Mouse (Mus musculus): ENCODE results near the gene Adig. TPM values are rescaled to one million over a fixed set of nuclear protein-coding genes. Genes with fewer than 3 reads are reported as not detected.

Gene Adig
- polyA plus RNA-seq, 2 experiments: not detected

DNA sequence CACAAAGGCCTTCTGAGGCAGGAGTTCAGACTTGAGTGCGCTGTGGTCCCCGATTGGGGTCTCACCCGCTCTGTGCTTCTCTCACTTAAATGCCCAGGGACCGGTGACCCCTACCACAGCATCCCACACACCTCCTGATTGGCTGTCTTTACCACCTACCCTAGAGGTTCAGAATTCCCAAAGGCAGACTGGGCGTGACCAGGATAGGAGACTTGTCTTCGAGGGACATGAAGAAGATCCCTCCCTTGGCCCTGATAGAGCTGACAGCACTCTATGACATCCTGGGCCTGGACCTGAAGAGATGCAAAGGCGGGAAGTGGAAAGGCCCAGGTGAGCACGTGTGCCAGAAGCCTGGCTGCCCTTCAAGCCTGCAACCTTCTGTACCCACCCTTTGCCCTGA is 32.1 kb downstream of the Adig start:
- no peak overlapping the region for H3K27ac ChIP-seq
- no peak for ATAC-seq (ENCODE audit: insufficient read depth)
- TF ChIP-seq EP300 (IDR thresholded peaks at IDR 0.05; ENCODE audit: low read depth) (no peak), CTCF (IDR thresholded peaks at IDR 0.05; ENCODE audit: low read depth) (no peak)
- H3K4me3 ChIP-seq (ENCODE audit: insufficient read depth in 1 of 2, low read depth in 2 of 2, low read length in 2 of 2): no peak overlapping the region
- no peak overlapping the region for H3K4me2 ChIP-seq (ENCODE audit: low read depth)
- H3K27me3 ChIP-seq (ENCODE audit: control insufficient read depth, insufficient read depth, low read length): no peaks in the 10 kb centered on the region
- H3K9ac ChIP-seq (replicated peaks): no peak overlapping the region
- no peaks in the 10 kb centered on the region for H3K9me3 ChIP-seq (ENCODE audit: control insufficient read depth, low read length)
- DNase-seq (ENCODE audit: low read depth in 3 of 3, low spot score in 3 of 3): no peak
- no peaks in the 10 kb centered on the region for H3K36me3 ChIP-seq (replicated peaks; ENCODE audit: control insufficient read depth, insufficient read depth, low read depth)
- 57% methylated on average over 8 of the region's 8 CpGs for WGBS (ENCODE audit: insufficient replicate concordance)
- no peaks in the 10 kb centered on the region for H3K4me1 ChIP-seq (replicated peaks; ENCODE audit: control insufficient read depth in 2 of 2, insufficient read depth in 2 of 2, low read length in 1 of 2)

DNA sequence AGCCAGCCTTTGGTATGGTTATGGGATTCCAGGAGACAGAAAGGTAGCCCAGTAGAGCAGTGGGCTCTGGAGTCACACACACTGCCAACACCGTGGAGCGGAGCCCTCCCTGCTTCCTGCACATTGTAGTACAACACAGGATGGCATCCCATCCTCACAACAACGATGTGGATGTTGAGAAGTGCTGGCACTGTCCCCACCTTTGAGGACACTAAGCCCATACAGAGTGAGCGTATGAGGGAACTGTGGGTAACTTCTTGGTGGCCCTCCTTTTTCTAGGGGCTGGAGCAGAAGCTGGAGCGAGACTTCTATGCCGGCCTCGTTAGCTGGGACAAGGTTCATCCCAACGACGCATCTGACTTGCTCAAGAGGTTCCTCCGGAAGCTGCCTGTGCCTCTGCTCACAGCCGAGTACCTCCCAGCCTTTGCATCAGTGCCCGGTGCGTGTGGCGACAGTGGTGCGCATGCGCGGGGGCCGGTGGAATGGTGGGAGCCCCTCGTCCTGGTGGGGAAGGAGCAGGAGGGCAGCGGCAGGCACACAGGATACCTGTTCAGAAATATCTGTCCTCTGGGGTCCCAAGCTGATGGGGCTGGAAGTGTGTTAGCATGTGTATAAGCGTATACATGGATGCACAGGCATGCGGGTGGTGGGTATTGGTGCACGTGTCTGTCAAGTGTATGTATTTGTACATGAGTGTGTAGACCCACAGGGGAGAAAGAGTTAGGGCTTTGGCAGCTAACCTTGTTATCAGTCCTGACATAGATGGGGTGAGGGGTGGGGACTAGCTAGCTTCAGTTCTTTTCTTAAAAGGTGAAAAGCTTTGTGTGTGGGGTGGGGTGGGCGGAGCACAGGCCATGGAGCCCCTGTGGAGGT is 37.3 kb downstream of the Adig start:
- H3K4me3 ChIP-seq (ENCODE audit: insufficient read depth in 1 of 2, low read depth in 2 of 2, low read length in 2 of 2): no peak overlapping the region
- DNase-seq (ENCODE audit: low read depth in 3 of 3, low spot score in 3 of 3): no peak
- no peaks in the 10 kb centered on the region for H3K27me3 ChIP-seq (ENCODE audit: control insufficient read depth, insufficient read depth, low read length)
- no peaks in the 10 kb centered on the region for H3K4me1 ChIP-seq (replicated peaks; ENCODE audit: control insufficient read depth in 2 of 2, insufficient read depth in 2 of 2, low read length in 1 of 2)
- H3K36me3 ChIP-seq (replicated peaks; ENCODE audit: control insufficient read depth, insufficient read depth, low read depth): no peaks in the 10 kb centered on the region
- H3K4me2 ChIP-seq (ENCODE audit: low read depth): no peak overlapping the region
- H3K9me3 ChIP-seq (ENCODE audit: control insufficient read depth, low read length): no peaks in the 10 kb centered on the region
- no peak overlapping the region for H3K9ac ChIP-seq (replicated peaks)
- no peak for TF ChIP-seq EP300 (IDR thresholded peaks at IDR 0.05; ENCODE audit: low read depth)
- no peak for TF ChIP-seq CTCF (IDR thresholded peaks at IDR 0.05; ENCODE audit: low read depth)
- WGBS (ENCODE audit: insufficient replicate concordance): 40% methylated on average over 24 of the region's 24 CpGs
- no peak for ATAC-seq (ENCODE audit: insufficient read depth)
- H3K27ac ChIP-seq: no peak overlapping the region

DNA sequence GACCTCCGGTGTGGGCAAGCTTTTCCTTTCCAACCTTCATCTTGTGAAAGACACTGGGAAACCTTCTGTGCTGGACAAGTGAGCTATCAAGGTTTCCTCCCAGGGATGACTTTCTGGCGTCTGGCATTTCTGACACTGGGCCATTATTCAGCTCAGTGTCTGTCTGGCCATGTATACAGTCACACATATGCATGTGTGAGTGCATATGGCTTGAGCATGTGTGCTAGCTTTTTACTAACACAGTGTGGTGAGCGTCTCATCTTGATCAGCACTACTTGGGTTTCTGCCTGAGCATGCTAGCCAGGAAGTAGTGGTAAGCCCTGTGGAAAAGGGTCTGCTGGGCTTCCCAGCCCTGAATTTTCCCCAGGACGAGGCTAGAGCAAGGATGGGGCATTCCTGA is 38.9 kb downstream of the Adig start:
- ATAC-seq (ENCODE audit: insufficient read depth) (no peak), DNase-seq (ENCODE audit: low read depth in 3 of 3, low spot score in 3 of 3) (no peak)
- Histone ChIP-seq H3K4me2 (ENCODE audit: low read depth) (no peak overlapping the region), H3K27ac (no peak overlapping the region), H3K9ac (replicated peaks) (no peak overlapping the region), H3K4me1 (replicated peaks; ENCODE audit: control insufficient read depth in 2 of 2, insufficient read depth in 2 of 2, low read length in 1 of 2) (no peaks in the 10 kb centered on the region), H3K36me3 (replicated peaks; ENCODE audit: control insufficient read depth, insufficient read depth, low read depth) (no peaks in the 10 kb centered on the region), H3K4me3 (ENCODE audit: insufficient read depth in 1 of 2, low read depth in 2 of 2, low read length in 2 of 2) (no peak overlapping the region), H3K27me3 (ENCODE audit: control insufficient read depth, insufficient read depth, low read length) (no peaks in the 10 kb centered on the region), H3K9me3 (ENCODE audit: control insufficient read depth, low read length) (no peaks in the 10 kb centered on the region)
- TF ChIP-seq CTCF (IDR thresholded peaks at IDR 0.05; ENCODE audit: low read depth) (no peak), EP300 (IDR thresholded peaks at IDR 0.05; ENCODE audit: low read depth) (no peak)
- 28% methylated on average over 4 of the region's 4 CpGs for WGBS (ENCODE audit: insufficient replicate concordance)

DNA sequence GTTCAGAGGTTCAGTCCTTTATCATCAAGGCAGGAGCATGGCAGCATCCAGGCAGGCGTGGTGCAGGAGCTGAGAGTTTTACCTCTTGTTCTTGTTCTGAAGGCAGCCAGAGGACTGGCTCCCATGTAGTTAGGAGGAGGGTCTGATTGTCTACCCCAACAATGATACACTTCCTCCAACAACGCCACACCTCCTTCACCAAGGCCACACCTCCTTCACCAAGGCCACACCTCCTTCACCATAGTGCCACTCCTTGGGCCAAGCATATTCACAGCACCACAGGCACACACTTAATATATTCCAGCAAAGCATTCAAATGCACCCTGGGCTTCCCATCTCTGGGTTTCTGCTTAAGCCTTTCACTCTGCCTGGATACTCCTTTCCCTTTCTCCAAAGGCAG is 42.9 kb downstream of the Adig start:
- H3K36me3 ChIP-seq (replicated peaks; ENCODE audit: control insufficient read depth, insufficient read depth, low read depth): no peaks in the 10 kb centered on the region
- H3K27me3 ChIP-seq (ENCODE audit: control insufficient read depth, insufficient read depth, low read length): no peaks in the 10 kb centered on the region
- DNase-seq (ENCODE audit: low read depth in 3 of 3, low spot score in 3 of 3): no peak
- H3K4me2 ChIP-seq (ENCODE audit: low read depth): no peak overlapping the region
- H3K4me1 ChIP-seq (replicated peaks; ENCODE audit: control insufficient read depth in 2 of 2, insufficient read depth in 2 of 2, low read length in 1 of 2): no peaks in the 10 kb centered on the region
- H3K9ac ChIP-seq (replicated peaks): no peak overlapping the region
- no peak overlapping the region for H3K27ac ChIP-seq
- WGBS (ENCODE audit: insufficient replicate concordance): 42% methylated on average over 2 of the region's 2 CpGs
- TF ChIP-seq EP300 (IDR thresholded peaks at IDR 0.05; ENCODE audit: low read depth) (no peak), CTCF (IDR thresholded peaks at IDR 0.05; ENCODE audit: low read depth) (no peak)
- H3K9me3 ChIP-seq (ENCODE audit: control insufficient read depth, low read length): no peaks in the 10 kb centered on the region
- no peak for ATAC-seq (ENCODE audit: insufficient read depth)
- H3K4me3 ChIP-seq (ENCODE audit: insufficient read depth in 1 of 2, low read depth in 2 of 2, low read length in 2 of 2): no peak overlapping the region

DNA sequence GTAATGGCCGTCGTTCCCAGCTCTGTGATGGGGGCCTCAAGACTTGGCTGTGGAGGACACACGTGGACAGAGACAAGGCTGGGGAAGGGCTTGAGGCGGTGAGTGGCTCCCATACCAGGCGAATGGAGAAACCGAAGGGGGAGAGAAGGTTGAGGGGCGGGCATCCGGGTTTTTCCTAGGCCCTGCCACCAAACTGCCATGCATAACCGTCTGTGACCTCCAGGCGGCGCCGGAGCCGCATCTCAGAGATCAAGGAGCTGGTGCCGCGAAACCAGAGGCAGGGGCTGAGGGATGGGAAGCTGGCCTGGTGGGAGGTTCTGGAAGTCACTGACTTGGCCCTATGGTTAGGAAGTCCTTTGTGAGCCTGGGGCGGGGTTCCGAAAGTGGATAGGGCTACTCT is 44.3 kb downstream of the Adig start:
- no peak for ATAC-seq (ENCODE audit: insufficient read depth)
- TF ChIP-seq EP300 (IDR thresholded peaks at IDR 0.05; ENCODE audit: low read depth) (no peak), CTCF (IDR thresholded peaks at IDR 0.05; ENCODE audit: low read depth) (peak; percentile 88)
- H3K27ac ChIP-seq: no peak overlapping the region
- no peaks in the 10 kb centered on the region for H3K9me3 ChIP-seq (ENCODE audit: control insufficient read depth, low read length)
- no peak overlapping the region for H3K4me2 ChIP-seq (ENCODE audit: low read depth)
- H3K4me1 ChIP-seq (replicated peaks; ENCODE audit: control insufficient read depth in 2 of 2, insufficient read depth in 2 of 2, low read length in 1 of 2): no peaks in the 10 kb centered on the region
- H3K36me3 ChIP-seq (replicated peaks; ENCODE audit: control insufficient read depth, insufficient read depth, low read depth): no peaks in the 10 kb centered on the region
- no peak overlapping the region for H3K4me3 ChIP-seq (ENCODE audit: insufficient read depth in 1 of 2, low read depth in 2 of 2, low read length in 2 of 2)
- WGBS (ENCODE audit: insufficient replicate concordance): 5% methylated on average over 17 of the region's 17 CpGs
- H3K9ac ChIP-seq (replicated peaks): no peak overlapping the region
- DNase-seq (ENCODE audit: low read depth in 3 of 3, low spot score in 3 of 3): peak in 2 of 3 experiments; percentile 7 to 13
- H3K27me3 ChIP-seq (ENCODE audit: control insufficient read depth, insufficient read depth, low read length): no peaks in the 10 kb centered on the region
